Mouse (Mus musculus): ENCODE measurements around the gene Rgmb.

- TF ChIP-seq CTCF (IDR thresholded peaks at IDR 0.05; ENCODE audit: low read depth) (no peak), EP300 (IDR thresholded peaks at IDR 0.05; ENCODE audit: low read depth) (no peak)
Observed at GRCm38 (mm10) chr17:15822376-15822775, 8.5 kb downstream of the Rgmb start.

Measured in heart, postnatal 0 days (tissue).